Mouse (Mus musculus) neural tube, embryonic 12.5 days (tissue): ENCODE data around the gene Cldn24. TPM values are rescaled to one million over a fixed set of nuclear protein-coding genes. Genes with fewer than 3 reads are reported as not detected.

ENCODE experiments used
- polyA plus RNA-seq: library from polyadenylated mRNA; unstranded; fragments of >200 nt; fragmentation: Nextera tagmentation; extraction: Ambion mirVana; gene quantifications from 2 replicates; pipeline ENCODE4 v1.2.1, GENCODE M21; 2016

The Cldn24 gene
- polyA plus RNA-seq, 1 experiment from 2014 or later = not detected

Other genes starting within 250 kb of the Cldn24 start
- gene Ing2, start 146.6 kb upstream of the Cldn24 start, polyA plus RNA-seq = 14.3 and 15.5 TPM in 2 replicates
- gene Cdkn2aip, start 108.2 kb upstream of the Cldn24 start, polyA plus RNA-seq = 43.3 and 45.1 TPM in 2 replicates
- not detected in 2 replicates for gene Cldn22, start 2.3 kb downstream of the Cldn24 start, polyA plus RNA-seq
- gene Wwc2, start 168.8 kb downstream of the Cldn24 start, polyA plus RNA-seq = 10.8 and 11.7 TPM in 2 replicates